Mouse (Mus musculus) left cerebral cortex, adult 18-20 months (tissue): ENCODE data around the gene Syncrip. TPM values are rescaled to one million over a fixed set of nuclear protein-coding genes. Genes with fewer than 3 reads are reported as not detected.

Source experiments
- DNase-seq, 2 experiments: peaks; one replicate each; pipeline ENCODE4 v3.0.0; 2021 to 2022; ENCODE audit warnings: low spot score in 2 of 2, mixed read lengths in 1 of 2
- long read RNA-seq, 2 experiments: library from polyadenylated mRNA; stranded (forward); transcript quantifications; one replicate each; pipeline ENCODE4 v2.0.0; 2021
- total RNA-seq, 2 experiments: library from RNA; stranded (reverse); gene quantifications; 2 replicates each; pipeline ENCODE4 v1.2.3; 2021

Syncrip gene
- total RNA-seq, result 10 to 100 TPM; 64.8 TPM
- long read RNA-seq, experiment 1, full-length matches to known transcripts, result 26 of 41 reads
- long read RNA-seq, experiment 1, partial matches to known transcripts, result 7 of 41 reads
- long read RNA-seq, experiment 1, other reads (novel, unspliced or antisense), result 8 of 41 reads
- long read RNA-seq, experiment 2, full-length matches to known transcripts, result 17 of 24 reads
- long read RNA-seq, experiment 2, partial matches to known transcripts, result 4 of 24 reads
- long read RNA-seq, experiment 2, other reads (novel, unspliced or antisense), result 3 of 24 reads

DNA sequence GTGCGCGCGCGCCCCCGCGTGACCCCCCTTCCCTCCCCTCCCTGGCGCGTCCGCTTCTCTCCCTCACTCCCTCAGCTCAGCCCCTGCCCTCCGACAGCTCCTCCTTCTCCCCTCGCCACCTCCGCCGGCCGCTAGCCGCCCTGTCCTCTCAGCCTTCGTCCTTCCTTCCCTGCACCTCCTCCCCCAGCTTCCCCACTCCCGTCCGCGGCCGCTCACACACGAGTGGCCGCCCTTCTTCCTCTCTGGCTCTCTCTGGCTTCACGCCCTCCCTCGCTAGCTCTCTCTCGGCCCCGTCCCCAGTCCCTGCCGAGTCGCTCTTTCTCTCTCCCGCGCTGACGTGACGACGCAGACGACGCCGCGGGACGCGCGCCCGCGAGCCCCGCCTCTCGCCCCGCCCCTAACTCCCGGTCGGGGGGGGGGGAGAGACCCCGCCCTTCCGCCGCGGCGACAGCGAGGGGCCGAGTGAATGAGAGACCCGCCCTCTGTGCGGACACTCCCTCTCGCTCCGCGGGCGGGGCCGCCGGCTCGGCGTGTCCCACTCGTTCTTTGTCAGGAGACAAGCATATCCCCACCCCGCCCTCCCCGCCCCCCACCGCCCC lies at the start of gene Syncrip:
Gene Syncrip (minus strand): TSS at position 345 of the 599 bp plus-strand sequence.
- DNase-seq, result peak; percentile 84 to 91

DNA sequence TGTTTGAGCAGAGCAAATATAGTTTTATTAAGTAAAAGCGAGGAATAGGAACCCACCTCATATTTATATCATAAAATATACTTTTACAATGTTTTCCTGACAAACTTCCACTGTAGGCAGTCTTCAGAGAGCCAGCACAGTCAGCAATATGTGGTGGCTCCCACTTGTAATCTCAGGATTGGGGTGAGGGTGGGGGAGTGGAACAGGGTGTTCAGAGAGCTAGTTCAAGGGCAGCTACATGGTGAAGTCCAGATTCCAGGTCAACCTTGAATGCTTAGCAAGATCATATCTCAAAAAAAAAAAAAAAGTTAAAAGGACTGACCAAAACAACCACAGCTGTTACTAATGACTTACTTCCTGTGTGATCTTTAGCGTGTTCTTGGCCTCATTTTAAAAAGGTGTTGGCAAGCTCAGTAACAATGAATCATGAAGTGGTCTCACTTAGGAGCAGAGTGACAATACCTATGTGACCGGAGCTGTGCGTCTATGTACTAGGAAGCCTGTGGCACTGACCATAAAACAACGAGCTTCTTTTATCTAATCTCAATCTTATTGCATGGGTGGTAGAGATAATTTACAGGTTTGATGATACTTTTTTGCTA lies 47.7 kb upstream of the Syncrip start:
- DNase-seq, result no peak

DNA sequence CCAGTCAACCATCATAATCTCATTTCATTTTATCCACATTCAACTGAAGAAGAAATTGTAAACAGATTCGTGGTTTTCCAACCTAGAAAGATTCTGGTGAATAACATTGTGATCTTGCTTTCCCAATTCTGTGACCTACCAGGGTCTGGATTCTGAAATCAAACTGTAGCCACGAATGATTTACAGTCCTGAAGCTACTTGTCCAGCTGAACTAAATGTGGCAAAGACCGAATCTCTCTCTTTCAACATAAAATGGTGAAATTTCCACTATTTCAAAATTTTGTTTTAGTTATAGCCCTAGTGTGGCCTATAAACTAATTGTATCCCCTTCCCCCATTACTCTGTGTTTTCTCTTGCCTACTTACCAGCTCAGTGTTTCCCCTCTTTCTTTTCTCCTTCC lies 47.2 kb upstream of the Syncrip start:
- DNase-seq, result no peak

DNA sequence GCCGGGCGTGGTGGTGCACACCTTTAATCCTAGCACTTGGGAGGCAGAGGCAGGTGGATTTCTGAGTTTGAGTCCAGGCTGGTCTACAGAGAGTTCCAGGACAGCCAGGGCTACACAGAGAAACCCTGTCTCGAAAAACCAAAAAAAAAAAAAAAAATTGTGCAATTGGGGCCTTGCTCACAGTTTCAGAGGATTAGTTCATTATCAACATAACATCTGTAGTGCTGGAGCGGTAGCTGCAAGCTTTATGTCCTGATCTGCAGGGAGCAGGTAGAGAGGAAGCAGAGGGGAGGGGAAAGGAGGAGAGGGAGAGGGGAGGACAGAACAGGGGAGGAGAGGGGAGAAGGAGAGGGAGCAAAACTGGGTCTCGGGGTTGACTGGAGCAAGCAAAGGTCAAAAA lies 46.4 kb upstream of the Syncrip start:
- DNase-seq, result no peak

DNA sequence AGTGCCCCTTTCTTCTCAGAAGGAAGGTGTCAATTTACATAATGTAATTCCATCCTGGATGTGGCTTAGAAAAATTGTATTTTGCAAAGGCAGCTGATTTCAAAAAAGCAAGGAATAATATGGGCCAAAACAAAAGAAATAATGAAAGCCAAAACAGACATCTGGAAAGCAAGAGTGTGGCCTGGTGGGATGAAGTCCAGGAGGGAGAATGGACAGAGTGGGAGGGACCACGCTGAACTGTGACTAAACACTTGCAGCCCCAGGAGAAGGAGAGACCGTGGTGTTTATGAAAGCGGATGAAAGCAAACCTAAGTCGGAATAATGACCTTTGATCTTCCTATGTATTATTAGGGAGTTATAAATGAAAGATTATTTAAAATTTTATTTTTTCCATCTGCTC lies 45.6 kb upstream of the Syncrip start:
- DNase-seq, result no peak

DNA sequence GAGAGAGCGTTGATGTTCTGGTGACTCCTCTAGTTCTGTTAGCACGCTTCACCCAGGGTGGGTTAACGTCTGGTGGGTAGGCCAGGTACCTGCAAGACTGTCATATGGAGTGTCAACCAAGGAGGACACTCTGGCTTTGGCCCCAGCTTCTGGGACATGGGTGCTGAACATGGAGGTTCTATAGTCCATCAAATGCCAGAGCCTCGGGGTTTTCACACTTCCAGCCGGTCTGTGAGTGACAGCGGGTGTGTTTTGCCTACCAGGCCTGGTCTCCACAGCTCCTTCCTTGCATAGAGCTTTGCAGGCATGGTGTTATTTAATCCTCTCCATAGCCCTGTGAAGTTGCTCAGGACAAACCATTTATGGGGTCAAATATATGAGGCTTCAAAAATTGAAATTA lies 43.0 kb upstream of the Syncrip start:
- DNase-seq, result no peak

DNA sequence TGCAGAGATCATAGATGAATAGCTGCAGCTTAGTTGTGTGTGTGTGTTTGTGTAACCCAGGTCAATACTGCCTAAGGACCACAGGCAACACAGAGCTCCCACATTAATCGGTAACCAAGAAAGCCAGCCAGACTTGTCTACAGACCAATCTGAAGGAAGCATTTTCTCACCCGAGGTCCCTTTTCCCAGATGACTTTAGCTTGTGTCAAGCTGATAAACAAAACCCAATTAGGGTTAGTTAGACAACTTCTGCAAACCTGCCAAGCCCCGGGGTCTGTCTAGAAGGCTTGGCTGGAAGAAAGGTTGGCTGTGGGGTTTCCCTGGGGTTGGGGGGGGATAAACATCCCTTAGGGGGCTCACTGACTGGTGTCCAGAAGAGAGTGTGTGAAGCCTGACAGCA lies 42.4 kb upstream of the Syncrip start:
- DNase-seq, result no peak

DNA sequence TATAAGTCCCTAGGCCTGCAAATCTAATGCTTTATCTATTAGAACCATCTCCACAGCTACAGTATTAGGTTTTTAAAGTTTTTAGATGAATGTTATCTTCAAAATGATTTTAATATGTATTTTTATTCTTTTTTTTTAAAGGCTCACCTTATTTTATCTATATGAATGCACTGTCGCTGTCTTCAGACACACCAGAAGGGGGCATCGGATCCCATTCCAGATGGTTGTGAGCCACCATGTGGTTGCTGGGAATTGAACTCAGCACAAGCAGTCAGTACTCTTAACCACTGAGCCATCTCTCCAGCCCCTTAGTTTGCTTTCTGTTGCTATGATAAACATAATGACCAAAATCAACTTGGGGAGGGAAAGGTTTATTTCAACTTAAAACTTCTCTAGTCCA lies 42.0 kb upstream of the Syncrip start:
- DNase-seq, result no peak

DNA sequence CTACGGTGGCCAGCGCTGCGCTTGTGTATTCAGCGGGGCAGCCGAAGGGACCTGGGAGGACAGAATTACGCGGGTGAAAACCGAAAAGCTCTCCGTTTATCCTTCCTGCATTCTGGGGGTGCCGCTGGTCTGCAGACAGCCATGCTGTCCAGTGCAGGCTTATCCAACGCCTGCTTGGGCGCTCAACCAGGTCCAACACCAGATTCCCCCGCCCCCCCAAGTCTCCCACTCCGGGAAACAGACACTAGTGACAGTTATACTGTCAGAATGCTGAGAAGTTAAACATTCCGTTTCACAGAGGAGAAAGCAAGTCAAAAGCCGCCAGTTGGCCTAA lies 40.9 kb upstream of the Syncrip start:
- no peak for DNase-seq

DNA sequence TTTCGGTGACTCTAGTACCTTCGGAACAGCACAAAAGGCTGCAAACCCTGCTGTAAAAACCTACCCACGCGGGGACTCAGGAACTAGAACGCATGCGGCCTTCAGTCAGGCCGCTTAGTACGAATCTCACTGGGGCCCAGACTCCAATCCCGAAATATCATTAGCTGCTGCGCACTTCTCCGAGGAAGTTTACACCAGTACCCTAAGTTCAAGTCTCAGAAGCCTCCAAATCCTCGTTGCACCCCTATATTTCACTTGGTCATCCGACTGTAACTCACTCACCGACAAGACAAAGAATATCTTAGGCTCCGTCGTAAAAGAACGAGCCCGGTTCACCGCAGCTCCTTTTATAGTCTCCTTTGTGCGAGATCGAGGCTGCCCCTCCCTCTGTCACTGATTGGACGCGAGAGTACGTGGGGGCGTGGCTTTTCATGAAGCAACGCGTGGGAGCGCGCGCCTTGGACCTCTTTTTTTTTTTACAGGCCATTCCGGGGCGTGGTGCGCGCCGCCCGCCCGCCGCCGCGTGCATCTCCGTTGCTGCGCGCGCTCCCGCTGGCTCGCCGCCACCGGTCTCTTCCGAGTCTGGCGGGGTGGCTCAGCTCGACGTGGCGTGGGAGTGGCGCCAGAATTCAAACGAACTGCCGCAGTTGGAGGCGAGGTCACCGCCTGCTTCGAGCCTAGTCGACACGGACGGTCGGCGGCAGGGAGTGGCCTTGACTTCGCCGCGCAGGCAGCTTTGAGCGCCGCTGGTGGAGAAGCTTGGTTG lies 40.4 kb upstream of the Syncrip start:
- DNase-seq, result peak; percentile 94 to 95

DNA sequence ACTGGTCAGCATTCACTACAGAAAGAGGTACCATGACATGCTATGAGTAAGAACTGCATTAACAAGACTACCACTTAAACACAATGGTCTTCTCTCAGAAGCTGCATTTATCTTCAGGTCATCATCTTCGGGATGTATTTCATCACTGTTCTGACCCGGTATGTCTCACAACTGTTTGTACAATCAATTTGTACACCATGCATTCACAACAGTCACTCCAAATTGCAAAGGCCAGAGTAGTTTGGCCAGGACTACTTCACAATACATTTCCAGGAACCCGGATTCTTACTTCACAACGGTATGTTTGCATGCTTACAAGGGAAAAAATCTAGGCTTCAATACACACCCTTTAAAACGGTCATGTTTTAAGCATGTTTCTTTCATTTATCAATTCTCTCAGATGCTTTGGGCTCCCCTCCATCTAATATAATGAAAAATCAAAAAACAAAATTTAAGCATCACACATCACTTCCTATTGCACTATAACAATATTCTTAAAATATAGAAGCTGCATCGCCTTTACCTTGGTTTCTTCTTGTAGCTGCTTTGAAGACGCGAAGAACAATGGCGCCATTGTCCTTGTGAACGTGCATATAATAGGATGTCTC lies 39.7 kb upstream of the Syncrip start:
- DNase-seq, result no peak

DNA sequence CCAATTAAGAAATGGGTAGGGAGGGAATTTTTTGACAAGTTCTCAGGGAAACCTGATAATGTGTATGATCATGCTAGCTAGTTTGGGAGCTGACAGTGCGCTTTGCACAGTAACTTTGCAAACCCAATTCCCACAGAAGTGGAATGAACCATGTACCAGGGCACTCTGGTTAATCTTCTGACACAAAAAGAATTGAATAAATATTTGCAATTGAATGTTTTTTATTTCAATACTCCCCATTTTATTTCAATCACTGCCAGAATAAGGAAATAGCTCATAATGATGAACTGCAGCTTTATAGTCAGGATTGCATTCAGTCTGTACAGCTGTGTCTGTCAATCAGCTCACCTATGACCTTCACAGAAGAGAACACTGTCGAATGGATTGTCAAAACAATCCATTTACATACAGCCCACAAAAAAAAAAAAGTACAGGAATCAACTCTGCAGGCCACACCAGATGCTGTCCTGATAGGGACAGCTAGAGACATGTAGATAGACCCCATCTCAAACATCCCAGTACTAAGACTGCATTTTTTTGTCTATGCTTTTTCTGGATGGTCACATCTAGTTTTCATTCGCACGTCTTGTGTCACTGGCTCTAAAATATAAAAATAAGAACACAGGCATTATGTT lies 38.6 kb upstream of the Syncrip start:
- no peak for DNase-seq

DNA sequence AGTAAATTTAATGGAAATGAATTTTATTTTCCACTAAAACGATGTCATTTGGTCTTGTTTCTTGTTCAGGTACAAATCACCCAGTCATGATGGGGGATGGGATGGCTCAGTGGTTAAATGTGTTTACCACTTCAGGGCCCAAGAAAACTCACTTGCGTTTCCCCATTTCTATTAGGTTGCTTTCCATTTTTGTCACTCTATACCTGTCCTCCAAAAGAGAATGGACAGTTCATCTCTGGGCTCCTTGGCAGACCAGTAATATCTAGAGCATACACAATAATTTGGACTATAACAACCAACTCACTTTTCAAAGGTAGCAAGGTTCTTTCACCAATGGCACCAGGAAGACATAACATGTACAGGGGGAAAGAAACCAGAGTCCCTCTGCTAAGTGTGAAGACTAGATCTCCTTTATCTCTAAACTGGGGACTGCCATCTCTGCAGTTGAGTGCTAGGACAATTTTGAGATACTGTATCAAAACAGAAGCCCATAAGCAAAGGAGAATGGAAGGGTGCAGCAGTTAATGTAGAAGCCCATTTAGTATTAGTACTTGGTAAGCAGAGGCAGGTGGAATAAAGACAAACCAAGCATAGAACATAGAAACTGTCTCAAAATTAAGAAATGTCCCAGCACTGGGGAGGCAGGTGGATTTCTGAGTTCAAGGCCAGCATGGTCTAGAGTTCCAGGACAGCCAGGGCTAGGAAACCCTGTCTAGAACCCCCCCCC lies 37.9 kb upstream of the Syncrip start:
- DNase-seq, result no peak

DNA sequence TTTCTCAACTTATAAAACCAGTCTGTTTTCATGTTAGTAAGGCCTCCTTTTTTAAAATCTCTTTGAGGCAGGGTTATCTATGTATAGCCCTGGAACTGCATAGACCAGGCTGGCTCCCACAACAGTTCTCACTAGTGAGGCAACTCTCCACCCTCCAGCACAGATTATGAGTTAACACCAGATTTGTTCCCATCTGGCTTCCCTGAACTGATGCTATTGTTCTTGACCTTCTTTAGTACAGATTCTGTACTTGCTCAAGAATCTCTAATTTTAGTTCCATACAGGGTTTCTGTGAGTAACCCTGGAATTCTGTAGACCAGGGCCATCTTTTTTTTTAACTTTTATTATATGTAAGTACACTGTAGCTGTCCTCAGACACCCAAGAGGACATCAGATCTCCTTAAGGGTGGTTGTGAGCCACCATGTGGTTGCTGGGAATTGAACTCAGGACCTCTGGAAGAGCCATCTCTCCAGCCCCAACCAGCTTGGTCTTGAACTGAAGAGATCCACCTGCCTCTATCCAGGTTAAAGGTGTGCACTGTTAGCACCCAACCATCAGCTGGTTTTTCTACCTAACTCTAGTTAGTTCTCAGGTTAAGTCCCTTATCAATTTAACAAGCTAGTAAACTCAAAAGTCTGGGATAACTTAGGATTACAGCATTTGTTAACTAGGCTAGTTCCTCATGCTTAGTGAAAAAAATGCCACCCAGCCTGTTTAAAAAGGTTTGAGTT lies 37.2 kb upstream of the Syncrip start:
- no peak for DNase-seq

DNA sequence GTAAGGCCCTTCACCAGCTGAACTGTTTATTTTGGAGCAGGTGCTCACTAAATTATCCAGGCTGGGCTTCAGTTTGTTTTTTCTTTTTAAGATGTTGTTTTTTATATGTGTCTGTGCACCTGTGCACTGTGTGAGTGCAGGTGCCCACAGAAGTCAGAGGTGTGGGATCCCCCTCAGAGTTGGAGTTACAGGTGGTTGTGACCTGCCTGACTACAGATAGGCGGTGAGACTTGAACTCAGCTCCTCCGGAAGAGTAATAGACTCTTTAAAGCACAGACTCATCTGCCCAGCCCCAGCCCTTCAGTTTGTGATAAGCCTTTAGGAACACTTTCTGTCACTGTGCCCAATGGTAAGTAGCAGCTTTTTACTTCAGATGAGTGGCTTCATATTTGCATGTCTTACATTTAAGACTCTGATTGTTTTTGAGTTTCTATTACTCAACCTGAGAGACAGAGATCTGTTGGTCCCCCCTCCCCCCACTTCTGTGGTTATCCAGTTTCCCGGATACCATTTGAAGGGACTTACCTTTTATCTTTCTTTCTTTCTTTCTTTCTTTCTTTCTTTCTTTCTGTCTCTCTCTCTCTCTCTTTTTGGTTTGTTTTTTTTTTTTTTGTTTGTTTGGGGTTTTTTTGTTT lies 34.1 kb upstream of the Syncrip start:
- no peak for DNase-seq

DNA sequence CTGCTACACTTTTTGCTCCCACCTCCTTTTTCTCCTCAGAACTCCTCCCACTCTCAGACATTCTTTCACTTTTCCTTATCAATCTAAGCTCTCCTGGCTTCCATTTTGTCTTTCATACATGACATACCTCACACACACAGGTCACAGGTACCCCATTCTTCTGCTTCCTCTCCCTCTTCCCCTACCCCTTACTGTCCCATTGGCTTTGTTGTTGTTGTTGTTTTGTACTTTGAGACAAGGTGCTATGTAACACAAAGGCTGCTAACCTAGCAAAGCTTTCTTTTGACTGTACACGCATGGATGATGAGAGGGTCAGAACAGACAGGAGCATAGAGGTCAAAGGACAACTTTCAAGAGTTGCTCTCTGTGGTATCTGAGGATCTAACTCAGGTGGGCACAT lies 33.2 kb upstream of the Syncrip start:
- no peak for DNase-seq

DNA sequence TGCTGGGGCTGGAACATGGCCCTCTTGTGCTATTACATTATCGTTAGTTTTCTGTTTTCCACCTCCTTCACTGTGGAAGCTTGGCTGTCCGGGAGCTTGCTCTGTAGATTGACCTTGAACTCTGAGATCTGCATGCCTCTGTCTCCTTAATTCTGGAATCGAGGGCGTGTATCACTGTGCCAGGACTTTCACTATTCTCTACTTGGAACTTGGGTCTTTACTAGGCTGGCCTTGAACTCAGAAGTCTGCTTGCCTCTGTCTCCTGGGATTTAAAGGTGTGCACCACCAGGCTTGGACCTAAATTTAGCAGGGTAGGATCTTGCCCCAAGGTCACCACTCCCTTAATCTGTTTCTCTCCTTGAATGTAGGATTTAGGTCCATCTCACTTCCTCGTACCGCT lies 19.5 kb upstream of the Syncrip start:
- no peak for DNase-seq

DNA sequence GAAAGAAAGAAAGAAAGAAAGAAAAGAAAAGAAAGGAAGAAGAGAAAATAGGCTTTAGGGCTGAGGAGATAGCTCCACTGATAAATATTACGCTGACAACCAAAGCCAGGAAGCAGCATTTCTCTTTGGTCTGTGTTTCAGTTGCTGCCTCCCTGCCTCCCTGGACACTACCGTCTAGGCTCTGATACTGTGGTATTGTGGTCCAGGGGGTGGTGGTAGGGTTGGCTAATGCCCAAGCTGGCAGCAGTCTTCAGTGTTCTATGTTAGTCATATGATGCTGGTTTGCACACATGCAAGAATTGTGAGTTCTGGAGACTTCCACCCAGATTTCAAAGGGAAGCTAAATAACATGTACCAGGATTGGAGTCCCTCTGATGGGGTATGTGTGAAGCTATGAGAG lies 17.7 kb upstream of the Syncrip start:
- no peak for DNase-seq

DNA sequence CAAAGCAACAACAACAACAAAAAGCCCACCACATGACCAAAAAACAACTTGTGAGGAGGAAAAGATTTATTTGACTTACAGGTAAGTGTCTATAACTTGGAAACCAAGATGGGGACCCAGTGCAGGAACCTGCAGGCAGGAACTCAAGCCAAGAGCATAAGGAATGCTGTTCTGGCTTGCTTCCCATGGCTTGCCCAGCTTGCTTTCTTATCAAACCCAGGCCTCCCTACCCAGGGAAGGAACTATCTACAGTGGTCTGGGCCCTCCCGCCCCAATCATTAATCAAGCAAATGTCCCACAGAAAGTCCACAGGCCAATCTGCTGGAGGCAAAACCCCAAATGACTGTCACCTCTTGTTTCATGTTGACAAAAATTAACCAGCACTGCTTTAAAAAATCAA lies 10.1 kb upstream of the Syncrip start:
- DNase-seq, result no peak

DNA sequence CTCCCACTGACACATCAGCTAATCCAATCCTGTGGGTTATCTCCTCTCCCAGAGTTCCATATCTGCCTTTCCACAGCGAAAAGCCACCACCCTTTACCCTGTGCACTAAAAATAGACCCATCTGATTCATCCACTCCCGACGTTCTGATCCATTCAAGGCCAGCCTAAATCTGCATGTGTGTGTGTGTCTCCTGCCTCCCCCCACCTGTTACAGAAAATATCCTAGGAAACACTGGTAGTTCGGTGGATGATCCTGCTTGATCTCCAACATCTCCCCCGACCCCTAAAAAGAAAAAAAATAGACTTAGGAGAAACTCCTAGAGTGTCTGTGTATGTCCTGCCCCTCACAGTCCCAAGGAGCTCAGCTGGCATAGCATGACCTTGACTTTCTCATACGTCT lies 2.2 kb upstream of the Syncrip start:
- no peak for DNase-seq
